Mouse (Mus musculus) C2C12 (cell line): ENCODE results near the gene Ripk4. TPM values are rescaled to one million over a fixed set of nuclear protein-coding genes. Genes with fewer than 3 reads are reported as not detected.

Source experiments
- H3K27me3 ChIP-seq: one replicate; pipeline ENCODE4 v1.6.1; 2011; ENCODE audit not compliant: control insufficient read depth, insufficient read depth, insufficient read length
- H3K36me3 ChIP-seq: one replicate; pipeline ENCODE4 v1.6.1; 2011; ENCODE audit not compliant: control insufficient read depth, insufficient read depth
- H3K4me3 ChIP-seq: one replicate; pipeline ENCODE4 v1.5.1; 2011; ENCODE audit warnings: mild to moderate bottlenecking, control low read depth; ENCODE audit not compliant: poor library complexity, insufficient read depth, severe bottlenecking
- H3K79me2 ChIP-seq: one replicate; pipeline ENCODE4 v1.6.1; 2011; ENCODE audit not compliant: control insufficient read depth, insufficient read depth
- H3K79me3 ChIP-seq: one replicate; pipeline ENCODE4 v1.6.1; 2011; ENCODE audit warnings: low read depth, control low read depth
- H3ac ChIP-seq: one replicate; pipeline ENCODE3; 2011; ENCODE audit warnings: low read depth; ENCODE audit not compliant: control insufficient read depth, insufficient read length
- CEBPB ChIP-seq: IDR thresholded peaks from one replicate; pipeline ENCODE4 v1.6.1; 2011; ENCODE audit warnings: low read depth, mild to moderate bottlenecking, control low read depth, moderate library complexity
- CTCF ChIP-seq: IDR thresholded peaks from one replicate; pipeline ENCODE4 v1.5.1; 2011; ENCODE audit not compliant: control insufficient read depth, insufficient read depth, insufficient read length
- FOSL1 ChIP-seq: IDR thresholded peaks from one replicate; pipeline ENCODE4 v1.8.0; 2011; ENCODE audit warnings: mild to moderate bottlenecking, low read length; ENCODE audit not compliant: poor library complexity, insufficient read depth, severe bottlenecking
- MAX ChIP-seq: IDR thresholded peaks from one replicate; pipeline ENCODE4 v1.6.1; 2011; ENCODE audit warnings: mild to moderate bottlenecking, control low read depth
- MYOD1 ChIP-seq: IDR thresholded peaks from one replicate; pipeline ENCODE4 v1.6.1; 2011; ENCODE audit warnings: low read depth; ENCODE audit not compliant: control insufficient read depth, insufficient read length
- MYOG ChIP-seq: IDR thresholded peaks from one replicate; pipeline ENCODE4 v1.6.1; 2011; ENCODE audit not compliant: control insufficient read depth, insufficient read length; ENCODE audit errors: extremely low read depth
- USF1 ChIP-seq: IDR thresholded peaks from one replicate; pipeline ENCODE4 v1.6.1; 2011; ENCODE audit warnings: low read depth, mild to moderate bottlenecking, control low read depth, moderate library complexity
- long read RNA-seq, 2 experiments: library from polyadenylated mRNA; unstranded; transcript quantifications; one replicate each; pipeline ENCODE4 v2.0.0; 2019 to 2020
- polyA plus RNA-seq: library from polyadenylated mRNA; unstranded; fragments of >200 nt; fragmentation: generic; extraction: Trizol; gene quantifications from one replicate; pipeline ENCODE4 v1.2.1, GENCODE M21; 2012; ENCODE audit warnings: missing spikeins

The Ripk4 gene
- not detected for polyA plus RNA-seq
- long read RNA-seq, experiment 1 = 0 reads
- long read RNA-seq, experiment 2 = 0 reads

DNA sequence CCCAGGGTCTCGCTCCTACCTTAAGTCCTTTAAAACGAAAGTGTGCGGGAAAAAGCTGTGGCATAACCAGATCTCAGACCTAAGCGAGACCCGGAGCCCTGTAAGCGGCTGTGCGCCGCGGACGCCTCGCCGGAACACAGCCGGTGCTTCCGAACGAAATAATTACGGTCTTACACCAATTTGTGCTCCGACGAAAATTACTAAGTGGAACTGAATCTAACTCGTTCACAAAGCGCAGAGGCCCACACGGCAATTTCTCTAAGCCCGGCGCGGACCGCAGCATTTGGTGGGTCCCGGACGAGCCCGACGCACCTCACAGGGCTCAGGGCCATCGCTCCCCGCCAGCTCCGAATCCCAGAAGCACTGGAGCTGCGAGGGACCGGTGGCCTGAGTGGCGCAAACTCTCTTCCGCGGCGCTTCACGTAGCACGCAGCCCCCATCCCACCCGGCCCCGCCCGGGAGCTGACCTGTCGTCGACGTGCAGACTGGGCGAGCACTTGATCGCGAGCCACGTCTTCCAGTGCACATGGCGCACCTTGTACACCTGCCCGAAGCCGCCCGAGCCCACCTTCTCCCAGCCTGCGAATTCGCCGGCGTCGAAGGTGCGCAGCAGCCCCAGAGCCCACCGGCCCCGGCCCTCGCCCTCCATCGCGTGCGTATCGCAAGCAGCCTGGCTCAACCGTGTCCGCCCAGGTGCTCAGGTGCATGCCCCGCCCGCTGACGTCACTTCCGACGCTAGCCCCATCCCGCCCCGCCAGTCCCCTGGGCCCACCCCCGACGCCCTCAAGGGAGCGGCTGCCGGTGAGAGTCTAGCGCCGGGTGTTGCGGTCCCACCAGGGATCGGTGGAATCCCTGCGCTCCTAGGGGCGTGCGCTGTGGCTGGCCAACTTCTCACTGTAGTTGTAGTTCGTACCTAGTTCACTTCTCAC lies at the start of gene Ripk4:
TSS of gene Ripk4 (minus strand) at position 727 of the 929 bp plus-strand sequence.
- Histone ChIP-seq H3ac (no peak within 1 kb of the TSS), H3K79me3 (no peaks in the 10 kb centered on the region), H3K27me3 (no peaks in the 10 kb centered on the region), H3K79me2 (no peaks in the 10 kb centered on the region), H3K36me3 (no peaks in the 10 kb centered on the region), H3K4me3 (no peak within 1 kb of the TSS)
- TF ChIP-seq MYOD1 (no peak), MAX (no peak), CEBPB (no peak), CTCF (no peak), USF1 (no peak), FOSL1 (no peak), MYOG (no peak)

DNA sequence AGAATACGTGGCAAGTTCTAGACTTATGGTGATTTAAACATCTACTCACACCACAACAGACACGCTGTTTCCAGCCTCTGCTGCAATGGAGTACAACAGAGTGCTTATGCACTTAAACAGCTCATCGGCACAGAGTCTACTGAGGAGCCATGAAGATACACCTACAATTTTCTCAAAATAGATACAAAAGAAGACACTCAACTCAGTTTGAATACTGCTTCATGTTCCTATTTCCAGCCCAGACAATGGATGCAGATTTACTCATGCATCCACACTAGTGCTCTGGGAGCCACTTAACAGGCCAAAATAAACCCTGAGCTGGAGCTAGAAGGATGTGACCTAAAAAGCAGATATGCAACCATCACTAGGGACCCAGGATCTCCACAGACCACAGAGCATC lies 45.3 kb upstream of the Ripk4 start:
- TF ChIP-seq MYOD1 (no peak), FOSL1 (no peak), USF1 (no peak), MAX (no peak), CTCF (no peak), MYOG (no peak), CEBPB (no peak)
- Histone ChIP-seq H3ac (no peak overlapping the region), H3K79me3 (no peaks in the 10 kb centered on the region), H3K27me3 (no peaks in the 10 kb centered on the region), H3K79me2 (no peaks in the 10 kb centered on the region), H3K4me3 (no peak overlapping the region), H3K36me3 (peaks cover 73% of the 10 kb centered on the region)

DNA sequence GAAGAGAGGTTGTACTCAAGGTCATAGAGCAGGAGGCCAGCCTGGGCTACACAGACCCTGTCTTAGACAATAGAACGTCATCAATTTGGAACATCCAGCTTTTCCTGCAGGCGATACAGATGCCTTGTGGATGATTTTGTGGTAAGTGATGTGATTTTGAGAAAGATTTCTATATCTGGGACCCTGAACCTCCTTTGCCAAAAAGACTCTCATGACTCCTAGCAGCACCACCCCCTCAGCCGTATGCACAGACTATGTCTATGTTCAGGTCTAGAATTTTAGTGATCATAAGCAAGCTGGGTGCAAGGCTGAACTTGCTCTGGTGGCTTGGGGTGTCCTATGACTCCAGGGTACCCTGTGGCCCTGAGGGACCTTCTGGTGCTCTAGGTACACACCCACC lies 42.1 kb upstream of the Ripk4 start:
- Histone ChIP-seq H3K4me3 (no peak overlapping the region), H3K27me3 (no peaks in the 10 kb centered on the region), H3K36me3 (peaks cover 72% of the 10 kb centered on the region), H3K79me2 (no peaks in the 10 kb centered on the region), H3ac (no peak overlapping the region), H3K79me3 (no peaks in the 10 kb centered on the region)
- TF ChIP-seq MAX (no peak), FOSL1 (no peak), MYOD1 (no peak), MYOG (no peak), CEBPB (no peak), USF1 (no peak), CTCF (no peak)

DNA sequence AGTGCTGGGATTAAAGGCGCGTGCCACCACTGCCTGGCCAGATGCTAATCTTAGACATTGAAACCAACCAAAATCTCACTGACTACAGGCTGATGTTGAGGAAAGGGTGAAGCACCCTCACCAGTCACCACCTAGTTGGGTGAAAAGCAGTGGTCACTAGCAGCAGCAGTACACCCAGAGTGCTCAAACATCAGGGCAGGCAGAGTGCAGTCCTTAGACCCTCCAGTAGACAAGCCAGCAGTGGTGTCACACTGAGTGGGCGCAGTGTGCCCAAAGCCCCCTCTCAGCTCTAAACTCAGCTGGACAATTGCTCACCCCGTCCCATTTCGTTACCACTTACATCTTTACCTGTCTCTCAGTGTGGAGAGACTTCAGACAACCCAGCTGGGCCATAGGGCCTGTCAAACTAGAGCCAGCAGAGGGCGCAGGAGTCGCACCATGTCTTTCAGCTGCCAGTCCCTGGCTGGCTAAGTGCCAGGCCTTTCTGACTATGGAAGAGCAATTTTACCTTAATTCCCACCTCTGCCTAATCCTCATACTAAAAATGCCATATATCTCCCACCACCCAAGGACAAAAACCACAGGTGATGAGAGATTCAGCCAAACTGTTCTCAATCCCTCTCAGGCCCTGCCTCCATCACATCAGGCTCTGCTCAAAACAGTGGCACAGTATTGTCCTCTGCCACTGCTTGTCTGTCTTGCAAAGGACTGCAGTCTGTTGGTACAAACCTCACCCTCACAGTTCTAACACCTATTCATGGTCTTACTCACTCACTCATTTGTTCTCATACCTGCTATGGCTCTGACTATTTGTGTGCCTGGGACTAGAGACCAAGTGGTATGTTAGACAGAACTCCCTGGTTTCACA lies 41.3 kb upstream of the Ripk4 start:
- no peak overlapping the region for H3K4me3 ChIP-seq
- no peaks in the 10 kb centered on the region for H3K79me2 ChIP-seq
- TF ChIP-seq CEBPB (no peak), CTCF (peak; percentile 50)
- no peaks in the 10 kb centered on the region for H3K79me3 ChIP-seq
- no peak overlapping the region for H3ac ChIP-seq
- peaks cover 68% of the 10 kb centered on the region for H3K36me3 ChIP-seq
- no peaks in the 10 kb centered on the region for H3K27me3 ChIP-seq

DNA sequence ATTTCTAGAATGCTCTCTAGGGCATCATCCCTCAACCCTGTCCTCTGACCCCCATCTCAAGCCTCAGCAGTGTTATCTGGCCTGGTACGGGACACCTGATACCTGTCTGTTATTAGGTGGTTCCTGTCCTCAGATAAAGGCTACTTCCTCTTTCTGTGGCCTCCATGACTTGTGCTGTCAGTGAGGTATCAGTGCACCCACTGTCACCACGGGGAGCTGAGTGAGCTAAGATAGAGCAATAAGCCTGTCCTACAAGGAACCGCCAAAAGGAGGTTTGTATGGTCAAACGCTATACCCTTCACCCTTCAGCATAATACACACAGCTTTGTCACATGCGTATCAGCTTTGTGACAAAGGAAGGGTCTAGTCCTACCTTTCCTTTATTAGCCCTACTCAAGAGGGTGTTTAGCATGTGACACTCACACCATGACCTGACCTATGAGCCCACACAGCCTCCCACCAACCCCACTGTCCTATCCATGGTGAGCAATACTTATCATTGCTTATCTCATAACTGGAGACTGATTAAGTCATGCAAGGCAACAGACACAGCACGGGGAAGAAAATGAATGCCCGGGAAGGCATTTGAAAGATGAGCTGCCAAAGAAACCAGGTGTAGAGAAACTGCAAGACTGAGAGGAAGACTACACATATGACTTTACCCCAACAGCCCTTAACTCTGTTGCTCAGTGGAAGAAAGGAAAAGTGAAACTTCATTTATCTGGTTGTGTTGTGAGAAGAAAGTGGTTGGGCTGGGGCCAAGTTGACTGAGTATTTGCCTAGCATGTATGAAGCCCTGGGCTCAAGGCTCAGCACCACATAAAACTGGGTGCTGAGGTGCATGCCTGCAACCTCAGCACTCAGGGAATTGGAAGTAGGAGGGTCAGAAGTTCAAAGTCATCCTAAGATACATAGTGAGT lies 34.6 kb upstream of the Ripk4 start:
- TF ChIP-seq MYOD1 (no peak), CEBPB (no peak), MAX (no peak), CTCF (no peak)
- H3K36me3 ChIP-seq = peaks cover 71% of the 10 kb centered on the region
- no peak overlapping the region for H3ac ChIP-seq

More for the DNA sequence above, 34.6 kb upstream of the Ripk4 start:
- H3K27me3 ChIP-seq = no peaks in the 10 kb centered on the region
- no peak overlapping the region for H3K4me3 ChIP-seq
- H3K79me2 ChIP-seq = no peaks in the 10 kb centered on the region
- H3K79me3 ChIP-seq = no peaks in the 10 kb centered on the region
